Mouse (Mus musculus) right cerebral cortex, postnatal 14 days (tissue): ENCODE measurements around the gene Slc13a5.

ENCODE experiments used
- DNase-seq: peaks from one replicate; pipeline ENCODE4 v3.0.0; 2022

Gene Slc13a5

GRCm38 (mm10) chr11:72266960-72267560, at the start of gene Slc13a5:
Slc13a5 (minus strand) TSS chr11:72267222.
- peak; percentile 23 for DNase-seq

DNA sequence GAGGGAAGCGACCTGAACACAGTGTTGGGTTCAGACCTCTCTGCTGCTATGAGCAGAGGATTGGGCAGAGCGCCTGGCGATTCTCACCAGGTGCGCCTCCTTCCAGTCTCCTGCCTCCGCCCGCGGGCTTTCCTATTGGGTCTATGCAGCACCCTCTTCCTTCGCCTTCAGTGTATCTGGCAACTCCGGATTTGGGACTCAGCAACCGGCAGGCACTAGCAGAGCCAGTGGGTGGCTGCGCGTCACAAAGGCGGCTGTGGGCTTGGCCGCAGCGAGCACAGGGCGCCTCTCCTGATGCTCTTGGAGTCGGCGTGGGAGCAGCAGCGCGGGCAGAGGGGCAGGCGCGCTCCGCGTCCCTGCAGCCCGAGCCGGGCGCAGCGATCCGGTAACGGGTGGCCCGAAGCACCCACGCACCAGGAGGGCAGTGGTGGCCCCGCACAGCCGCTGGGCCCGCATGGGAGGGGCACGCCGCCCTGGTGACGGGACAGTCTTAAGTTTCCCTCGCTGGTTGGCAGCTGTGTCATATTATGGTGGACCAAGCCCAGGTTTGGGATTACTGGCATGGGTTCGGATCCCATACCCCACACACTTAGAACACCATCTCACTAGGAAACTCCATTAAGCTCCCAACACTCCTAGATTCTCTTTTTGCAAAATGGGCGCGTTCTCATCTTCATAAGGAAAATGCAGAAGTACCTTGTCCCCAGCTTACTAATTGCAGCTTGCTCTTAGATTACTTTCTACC, 47.3 kb upstream of the Slc13a5 start, which contains the start of gene Fbxo39:
Gene Fbxo39, plus strand, starts transcription at position 294 of the 745 bp plus-strand sequence.
- DNase-seq = peak; percentile 28

GRCm38 (mm10) chr11:72311355-72312001, 44.5 kb upstream of the Slc13a5 start:
- no peak for DNase-seq

DNA sequence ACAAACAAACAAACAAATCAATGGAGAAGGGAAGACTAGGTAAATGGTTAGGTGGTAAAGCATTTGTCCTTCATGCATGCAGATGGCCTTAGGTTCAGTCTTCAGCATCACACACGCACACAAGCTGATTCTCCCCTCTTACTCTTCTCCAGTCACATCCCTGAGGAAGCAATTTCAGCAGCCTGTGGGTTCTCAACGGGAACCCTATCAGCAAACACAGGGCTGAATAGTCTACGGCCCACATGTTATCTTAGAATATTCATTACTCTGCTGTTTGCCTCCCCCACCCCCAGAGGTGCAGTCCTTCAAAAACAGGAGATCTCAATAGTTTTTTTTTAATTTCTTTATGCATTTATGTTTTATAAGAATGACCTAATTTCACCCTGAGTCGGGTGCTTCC, 43.5 kb upstream of the Slc13a5 start:
- no peak for DNase-seq

GRCm38 (mm10) chr11:72308982-72309381, 42.0 kb upstream of the Slc13a5 start:
- DNase-seq = no peak

- no peak for DNase-seq
These were observed 40.4 kb upstream of the Slc13a5 start for GRCm38 (mm10) chr11:72307461-72307860.

DNA sequence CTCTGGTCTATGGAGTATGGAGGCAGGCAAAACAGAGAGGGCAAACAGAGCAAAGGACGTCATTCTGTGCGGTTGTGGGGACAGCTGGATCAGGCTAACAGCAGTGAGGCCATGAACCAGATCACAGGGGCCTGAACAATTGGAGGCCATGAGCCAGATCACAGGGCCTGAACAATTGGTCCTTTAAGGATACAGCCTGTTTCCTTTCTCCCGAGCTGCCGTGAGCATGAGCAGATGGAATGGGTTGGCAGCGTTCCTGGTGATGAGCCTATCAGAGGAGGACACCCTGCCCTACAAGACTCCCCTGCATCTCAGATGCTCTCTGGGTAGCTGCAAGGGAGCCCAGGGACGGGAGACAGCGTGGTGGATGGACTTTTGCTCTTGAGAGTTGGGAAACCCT, 35.2 kb upstream of the Slc13a5 start:
- peak; percentile 60 for DNase-seq

GRCm38 (mm10) chr11:72301334-72301733, 34.3 kb upstream of the Slc13a5 start, which contains the start of gene Xaf1:
Xaf1 (plus strand) TSS chr11:72301629.
- DNase-seq = no peak

DNA sequence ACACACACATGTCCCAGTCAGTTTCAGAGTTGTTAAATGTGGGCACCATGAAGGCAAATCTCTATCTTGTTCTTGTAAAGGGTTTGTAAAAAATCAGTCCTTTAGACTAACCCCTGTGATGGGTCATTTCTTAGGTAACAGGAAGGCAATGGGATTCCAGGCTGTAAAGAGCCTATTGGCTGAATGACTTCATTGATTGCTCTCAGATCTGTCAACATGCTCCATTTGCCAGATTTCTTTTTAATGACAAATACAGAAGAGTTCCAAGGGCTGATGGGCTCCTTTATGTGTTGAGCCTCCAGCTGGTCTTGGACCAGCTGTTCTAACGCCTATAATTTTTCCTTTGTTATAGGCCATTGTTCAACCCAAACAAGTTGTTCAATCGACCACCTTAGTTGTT, 26.1 kb upstream of the Slc13a5 start:
- DNase-seq = no peak

DNA sequence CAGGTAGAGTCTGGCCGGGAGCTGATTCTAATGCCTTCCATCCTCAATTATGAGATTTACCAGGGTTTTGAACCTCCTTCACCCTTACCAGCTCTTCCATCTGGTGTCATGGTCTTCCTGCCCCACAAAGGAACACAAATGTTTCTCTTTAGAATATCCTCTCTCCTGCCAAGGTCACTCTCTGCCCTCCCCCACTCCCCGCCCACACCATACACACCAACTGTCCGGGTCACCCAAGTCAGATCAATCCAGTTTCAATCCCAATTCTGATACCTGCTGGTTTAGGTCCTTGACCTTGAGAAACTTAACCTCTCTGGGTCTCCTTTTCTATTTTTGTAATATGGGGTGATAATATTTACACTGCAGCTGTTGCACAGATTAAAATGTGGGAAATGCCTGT, 20.5 kb upstream of the Slc13a5 start:
- DNase-seq = no peak

- no peak for DNase-seq
These were observed 20.1 kb upstream of the Slc13a5 start for GRCm38 (mm10) chr11:72287126-72287525.

DNA sequence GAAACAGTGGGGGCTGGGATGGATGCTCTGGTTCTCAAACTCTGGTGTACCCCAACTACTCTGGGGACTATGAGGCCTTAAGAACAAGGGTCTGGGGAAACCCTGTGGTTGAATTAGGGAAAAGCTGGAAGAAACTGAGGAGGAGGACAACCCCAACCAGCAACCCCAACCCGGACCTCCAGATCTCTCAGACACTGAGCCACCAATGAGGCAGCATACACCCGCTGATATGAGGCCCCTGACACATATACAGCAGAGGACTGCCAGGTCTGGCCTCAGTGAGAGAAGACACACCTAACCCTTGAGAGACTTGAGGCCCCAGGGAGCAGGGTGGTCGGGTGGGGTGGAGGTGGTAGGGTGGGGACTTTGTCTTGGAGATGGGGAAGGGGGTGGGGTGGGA, 19.6 kb upstream of the Slc13a5 start:
- DNase-seq = no peak

DNA sequence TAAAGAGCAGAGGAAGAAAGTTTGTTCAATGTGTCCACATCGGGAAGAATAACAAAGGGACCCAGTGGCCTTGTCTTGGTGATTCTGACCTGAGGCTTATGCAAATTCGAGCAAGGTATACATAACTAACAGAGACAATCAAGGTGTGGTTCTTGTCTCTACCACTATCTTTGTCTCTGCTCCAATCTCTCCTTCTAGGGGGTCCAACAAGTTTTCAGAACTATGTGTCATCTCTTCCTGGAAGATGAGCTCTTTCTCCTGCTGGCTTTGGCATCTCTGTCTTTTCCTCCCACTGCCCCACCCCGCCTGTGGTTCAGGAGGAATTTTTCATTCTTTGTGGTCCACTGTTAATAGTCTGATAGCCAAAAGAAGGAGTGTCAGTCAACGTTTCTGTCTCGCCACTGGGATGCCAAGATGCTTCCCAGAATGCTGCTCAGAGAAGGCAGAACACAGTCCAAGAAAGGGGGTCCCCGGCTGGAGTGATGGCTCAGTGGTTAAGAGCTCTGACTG, 19.0 kb upstream of the Slc13a5 start:
- DNase-seq = no peak

GRCm38 (mm10) chr11:72284532-72285182, 17.6 kb upstream of the Slc13a5 start:
- no peak for DNase-seq

DNA sequence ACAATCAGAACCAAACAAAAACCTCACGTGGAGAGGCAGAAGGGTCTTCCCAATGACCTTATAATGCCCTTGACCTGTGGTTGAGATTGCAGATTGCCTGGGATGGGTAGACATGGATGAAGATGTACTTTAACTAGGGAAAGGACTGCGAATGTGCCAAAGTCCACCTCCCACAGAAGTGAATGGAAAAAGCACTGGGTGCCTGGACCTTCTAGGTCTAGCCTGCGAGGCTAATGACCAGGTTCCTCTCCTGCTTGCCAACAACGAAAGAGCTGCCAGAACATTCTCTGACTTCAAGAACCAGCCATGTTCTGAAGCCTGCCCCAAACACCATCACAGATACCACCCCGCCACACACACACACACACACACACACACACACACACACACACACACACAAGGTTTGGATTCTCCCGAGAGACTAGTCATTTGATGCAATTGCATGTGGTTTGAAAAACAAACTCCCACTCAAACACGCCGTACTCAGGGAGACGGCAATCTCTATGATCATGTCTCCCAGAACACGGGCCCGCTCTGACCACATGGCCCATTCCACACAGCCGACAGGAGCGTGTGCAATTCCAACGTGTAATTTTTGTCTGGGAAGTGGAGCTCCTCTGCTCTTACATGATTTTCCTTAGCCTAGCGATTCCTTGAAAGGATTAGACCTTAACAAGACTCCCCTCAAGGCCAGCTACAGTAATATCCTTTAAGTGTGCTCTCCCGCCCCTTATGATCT, 16.6 kb upstream of the Slc13a5 start:
- no peak for DNase-seq

DNA sequence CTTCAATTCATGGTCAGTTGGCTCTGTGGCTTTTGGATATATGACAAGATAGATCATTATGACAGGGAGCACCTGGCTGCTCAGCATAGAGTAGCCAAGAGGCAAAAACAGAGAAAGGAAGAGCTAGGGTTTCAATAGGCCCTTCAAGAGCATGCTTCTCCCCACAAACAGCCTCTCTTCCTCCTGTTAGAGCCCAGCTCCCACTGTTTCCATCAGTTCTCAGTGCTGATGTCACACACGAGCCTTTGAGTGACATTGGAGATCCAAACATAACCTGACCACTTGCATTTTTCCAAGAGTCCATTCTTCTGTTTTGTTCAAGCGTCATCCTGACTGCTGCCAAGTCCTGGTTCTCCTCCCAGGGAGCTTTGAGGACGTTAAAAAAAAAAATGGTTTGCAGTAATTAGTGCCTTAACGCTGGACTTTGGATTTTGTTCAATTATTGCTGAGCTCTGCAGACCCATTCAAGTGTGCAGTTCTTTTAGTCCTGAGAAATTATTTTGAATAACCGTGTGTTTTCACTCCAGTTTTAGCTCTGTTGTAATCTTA, 14.9 kb upstream of the Slc13a5 start:
- no peak for DNase-seq

DNA sequence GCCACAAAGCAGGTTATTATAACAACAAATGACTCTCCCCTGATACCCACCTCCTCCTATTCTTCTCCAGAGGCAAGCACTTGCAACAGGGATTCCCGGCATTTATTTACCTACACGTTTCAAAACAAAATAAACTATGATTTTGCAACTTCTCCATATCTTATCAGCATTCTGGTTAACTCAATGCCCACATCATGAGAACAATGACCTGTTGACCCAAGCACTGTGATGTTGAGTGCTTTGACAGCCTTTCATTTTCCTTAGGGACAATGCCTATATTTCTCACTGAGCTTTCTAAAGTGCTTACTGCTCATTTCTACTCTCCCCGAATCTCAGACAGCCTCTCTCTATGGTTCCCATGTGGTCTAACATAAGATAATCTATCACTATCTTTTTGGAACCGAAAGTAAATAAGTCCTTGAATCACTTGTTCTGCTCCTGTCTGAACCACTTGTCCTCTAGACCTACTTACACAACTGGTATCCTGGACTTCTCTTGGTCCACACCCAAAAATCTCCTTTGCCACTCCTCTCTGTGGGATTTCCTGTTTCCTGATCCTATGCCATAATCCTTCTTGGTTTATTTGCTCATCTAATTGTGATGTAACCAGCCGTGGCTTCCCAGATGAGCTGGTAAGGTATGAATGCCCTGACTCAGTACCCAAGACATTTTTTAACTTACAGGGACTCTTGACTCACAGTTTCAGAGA, 14.3 kb upstream of the Slc13a5 start:
- DNase-seq = no peak

GRCm38 (mm10) chr11:72273341-72273740, 6.3 kb upstream of the Slc13a5 start:
- DNase-seq = no peak

GRCm38 (mm10) chr11:72271761-72272160, 4.7 kb upstream of the Slc13a5 start:
- no peak for DNase-seq

DNA sequence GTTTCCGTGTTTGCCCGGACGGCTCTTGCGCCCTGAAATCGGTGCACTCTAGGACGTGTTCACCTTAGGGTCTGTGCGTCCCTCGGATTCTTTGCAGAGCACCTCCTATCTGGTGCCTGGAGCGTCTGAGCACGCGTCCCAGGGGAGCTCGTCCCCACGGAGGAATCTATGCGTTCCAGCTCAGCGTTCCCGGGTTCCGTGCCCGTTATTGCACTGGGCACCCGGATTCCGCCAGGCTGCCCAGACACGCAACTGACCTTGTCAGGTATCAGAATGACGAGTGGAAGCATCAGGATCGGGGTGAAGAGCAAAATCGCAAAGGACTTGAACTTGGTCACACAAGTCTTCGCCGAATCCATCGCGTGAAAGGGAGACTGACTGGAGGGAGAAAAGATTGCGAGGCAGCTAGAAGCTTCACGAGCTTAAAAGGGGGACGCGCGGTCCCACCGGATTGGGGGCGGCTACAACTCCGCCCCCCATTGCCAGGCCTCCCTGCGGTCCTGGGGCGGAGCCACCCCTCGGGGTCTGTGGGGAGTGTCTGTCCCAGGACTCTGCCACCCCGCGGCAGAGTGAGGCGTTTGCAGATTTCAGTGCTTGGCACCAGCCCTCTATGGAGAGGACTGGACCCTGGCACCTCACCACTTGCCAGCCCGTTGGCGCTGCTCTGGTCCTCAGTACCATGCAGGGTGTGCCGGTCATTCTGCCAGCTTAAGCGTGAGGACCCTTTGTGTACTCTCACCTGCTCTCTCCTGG, 639 bp downstream of the Slc13a5 start:
- peak; percentile 60 for DNase-seq

GRCm38 (mm10) chr11:72265483-72265882, 1.5 kb downstream of the Slc13a5 start:
- DNase-seq = peak; percentile 30
